Mouse (Mus musculus): ENCODE measurements around the gene Stab2. TPM values are rescaled to one million over a fixed set of nuclear protein-coding genes. Genes with fewer than 3 reads are reported as not detected.

The Stab2 gene
- polyA plus RNA-seq, 1 experiment from 2014 or later, result 0.26 TPM

DNA sequence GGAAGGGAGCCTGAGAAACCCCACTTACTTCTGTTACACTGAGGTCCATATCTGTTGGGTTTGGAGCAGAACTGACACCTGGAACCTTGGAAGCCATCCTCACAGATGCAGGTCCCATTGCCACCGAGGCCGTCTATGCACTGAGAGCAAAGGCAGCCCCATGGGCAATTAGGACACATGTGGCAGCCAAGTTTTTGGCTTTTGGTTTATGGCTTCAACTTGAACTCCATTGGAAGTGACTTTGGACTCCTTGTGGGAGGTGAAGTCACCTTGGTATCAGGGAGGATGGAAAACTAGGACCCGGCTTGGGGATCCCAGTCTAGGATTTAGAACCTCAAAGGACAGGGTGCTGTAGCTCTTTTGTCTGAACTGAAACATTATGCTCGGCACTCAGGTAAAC, 67.2 kb downstream of the Stab2 start:
- ATAC-seq (ENCODE audit: low FRiP score), result no peak
- Histone ChIP-seq H3K4me3 (ENCODE audit: low read depth, low read length) (no peak overlapping the region), H3K36me3 (ENCODE audit: control insufficient read depth, insufficient read depth, low read length) (no peaks in the 10 kb centered on the region), H3K4me2 (replicated peaks; ENCODE audit: low read depth, low read length) (no peak overlapping the region), H3K9ac (ENCODE audit: low read depth, low read length) (no peak overlapping the region), H3K27me3 (ENCODE audit: control insufficient read depth, insufficient read depth, low read length) (no peaks in the 10 kb centered on the region), H3K9me3 (ENCODE audit: control insufficient read depth, low read length) (no peaks in the 10 kb centered on the region), H3K4me1 (replicated peaks; ENCODE audit: control insufficient read depth, insufficient read depth, low read length) (no peaks in the 10 kb centered on the region), H3K27ac (ENCODE audit: low read depth, low read length) (no peak overlapping the region)
- no peak for DNase-seq (ENCODE audit: low spot score)
- WGBS, result 93% methylated on average over 4 of the region's 4 CpGs

DNA sequence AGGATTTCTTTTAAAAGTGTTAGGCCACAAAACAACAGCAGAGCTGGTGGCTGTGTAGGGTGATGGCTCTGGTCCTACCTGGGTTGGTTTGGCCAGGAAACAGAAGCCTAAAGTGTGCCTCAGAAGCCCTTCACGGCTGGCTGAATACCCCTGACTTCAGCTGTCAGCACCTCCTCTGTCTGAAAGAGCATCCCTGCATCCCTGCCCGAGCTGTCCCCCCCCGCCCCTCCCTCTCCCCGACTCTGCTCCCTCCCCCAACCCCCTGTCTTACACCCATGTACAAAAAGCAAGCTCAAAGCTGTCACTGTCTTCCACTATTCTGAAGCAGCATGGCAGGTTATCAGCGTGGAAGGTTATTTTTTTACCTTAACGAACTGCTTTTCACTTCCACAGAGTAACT, 73.4 kb downstream of the Stab2 start:
- Histone ChIP-seq H3K4me1 (replicated peaks; ENCODE audit: control insufficient read depth, insufficient read depth, low read length) (no peaks in the 10 kb centered on the region), H3K27ac (ENCODE audit: low read depth, low read length) (no peak overlapping the region), H3K4me2 (replicated peaks; ENCODE audit: low read depth, low read length) (no peak overlapping the region), H3K9me3 (ENCODE audit: control insufficient read depth, low read length) (no peaks in the 10 kb centered on the region), H3K9ac (ENCODE audit: low read depth, low read length) (no peak overlapping the region), H3K4me3 (ENCODE audit: low read depth, low read length) (no peak overlapping the region), H3K36me3 (ENCODE audit: control insufficient read depth, insufficient read depth, low read length) (no peaks in the 10 kb centered on the region), H3K27me3 (ENCODE audit: control insufficient read depth, insufficient read depth, low read length) (no peaks in the 10 kb centered on the region)
- 37% methylated on average over 6 of the region's 6 CpGs for WGBS
- ATAC-seq (ENCODE audit: low FRiP score) (0 out of 2 replicates have a peak, but pooled peaks have one; percentile 40), DNase-seq (ENCODE audit: low spot score) (no peak)

DNA sequence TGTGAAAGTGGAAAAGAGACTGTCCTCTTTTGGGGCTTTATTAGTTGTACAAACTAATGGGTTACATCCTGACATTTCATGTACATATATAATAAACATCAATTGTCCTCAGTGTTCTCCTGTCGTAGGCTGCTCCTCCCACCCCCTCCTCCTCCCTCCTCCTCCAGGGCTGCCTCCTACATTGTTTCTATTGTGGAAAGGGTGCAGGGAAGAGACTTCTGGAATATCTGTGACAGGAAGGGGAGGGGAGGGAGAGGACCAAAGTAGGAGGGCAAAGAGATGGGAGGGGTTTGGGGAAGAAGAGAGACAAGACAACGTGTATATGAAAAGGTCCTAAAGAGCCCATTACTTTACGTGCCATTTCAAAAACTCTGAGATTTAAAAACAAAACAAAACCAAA, 73.9 kb downstream of the Stab2 start:
- Histone ChIP-seq H3K36me3 (ENCODE audit: control insufficient read depth, insufficient read depth, low read length) (no peaks in the 10 kb centered on the region), H3K27ac (ENCODE audit: low read depth, low read length) (no peak overlapping the region), H3K4me3 (ENCODE audit: low read depth, low read length) (no peak overlapping the region), H3K9me3 (ENCODE audit: control insufficient read depth, low read length) (no peaks in the 10 kb centered on the region), H3K4me1 (replicated peaks; ENCODE audit: control insufficient read depth, insufficient read depth, low read length) (no peaks in the 10 kb centered on the region), H3K9ac (ENCODE audit: low read depth, low read length) (no peak overlapping the region), H3K4me2 (replicated peaks; ENCODE audit: low read depth, low read length) (no peak overlapping the region), H3K27me3 (ENCODE audit: control insufficient read depth, insufficient read depth, low read length) (no peaks in the 10 kb centered on the region)
- WGBS, result 32% methylated on average over 3 of the region's 3 CpGs
- DNase-seq (ENCODE audit: low spot score), result no peak
- no peak for ATAC-seq (ENCODE audit: low FRiP score)

DNA sequence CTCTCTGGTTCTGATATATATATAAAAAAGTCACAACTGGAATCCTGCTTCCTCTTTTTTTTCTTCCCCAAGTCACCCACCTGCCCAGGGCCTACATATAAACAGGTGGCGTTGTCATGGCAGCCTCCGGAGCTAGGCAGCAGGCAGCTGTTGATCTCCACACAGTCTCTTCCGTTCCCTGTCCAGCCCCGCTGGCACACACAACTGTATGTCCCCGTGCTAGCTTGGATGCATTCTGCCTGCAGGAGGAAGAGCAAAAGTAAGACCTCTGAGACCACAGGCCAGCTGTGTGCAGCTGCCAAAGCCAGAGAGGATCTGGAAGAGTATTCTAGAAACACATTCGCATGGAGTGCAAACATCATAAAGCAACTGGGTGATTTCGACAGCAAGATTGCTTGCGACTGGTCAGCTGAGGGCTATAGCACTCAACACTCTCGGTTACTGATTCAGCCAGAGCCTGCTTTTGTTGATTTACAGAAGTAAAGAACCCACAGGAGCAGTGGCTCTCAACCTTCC, 74.6 kb downstream of the Stab2 start:
- H3K27me3 ChIP-seq (ENCODE audit: control insufficient read depth, insufficient read depth, low read length), result no peaks in the 10 kb centered on the region

DNA sequence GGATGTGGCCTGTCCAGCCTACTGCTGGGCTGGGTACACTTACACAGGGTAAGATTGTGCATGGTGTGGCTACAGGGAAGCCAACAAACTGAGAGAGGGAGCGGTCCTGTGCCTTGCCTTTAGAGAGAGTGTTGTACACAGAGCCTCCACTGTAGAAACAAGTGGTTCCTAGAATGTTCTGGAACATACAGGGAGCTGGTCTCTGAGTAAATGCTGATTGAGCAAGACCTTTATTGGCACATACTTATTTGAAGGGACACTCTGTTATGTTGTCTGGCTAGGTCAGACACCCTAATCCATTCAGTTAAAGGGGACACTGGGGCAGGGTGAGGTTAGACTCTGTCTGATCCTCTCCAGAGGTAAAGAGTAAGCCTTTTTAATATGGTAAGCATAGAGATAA, 84.2 kb downstream of the Stab2 start:
- H3K4me1 ChIP-seq (replicated peaks; ENCODE audit: control insufficient read depth, insufficient read depth, low read length), result no peaks in the 10 kb centered on the region
- ATAC-seq (ENCODE audit: low FRiP score), result no peak
- H3K36me3 ChIP-seq (ENCODE audit: control insufficient read depth, insufficient read depth, low read length), result no peaks in the 10 kb centered on the region
- H3K9ac ChIP-seq (ENCODE audit: low read depth, low read length), result no peak overlapping the region
- no peaks in the 10 kb centered on the region for H3K9me3 ChIP-seq (ENCODE audit: control insufficient read depth, low read length)
- no peak overlapping the region for H3K27ac ChIP-seq (ENCODE audit: low read depth, low read length)
- no peak overlapping the region for H3K4me2 ChIP-seq (replicated peaks; ENCODE audit: low read depth, low read length)
- DNase-seq (ENCODE audit: low spot score), result no peak
- H3K4me3 ChIP-seq (ENCODE audit: low read depth, low read length), result no peak overlapping the region
- no peaks in the 10 kb centered on the region for H3K27me3 ChIP-seq (ENCODE audit: control insufficient read depth, insufficient read depth, low read length)
- 90% methylated on average over 1 of the region's 1 CpGs for WGBS

More for the DNA sequence above, 74.6 kb downstream of the Stab2 start:
- H3K4me2 ChIP-seq (replicated peaks; ENCODE audit: low read depth, low read length), result no peak overlapping the region
- H3K27ac ChIP-seq (ENCODE audit: low read depth, low read length), result no peak overlapping the region
- no peaks in the 10 kb centered on the region for H3K36me3 ChIP-seq (ENCODE audit: control insufficient read depth, insufficient read depth, low read length)
- ATAC-seq (ENCODE audit: low FRiP score) (no peak), DNase-seq (ENCODE audit: low spot score) (no peak)
- WGBS, result 78% methylated on average over 9 of the region's 9 CpGs
- H3K4me3 ChIP-seq (ENCODE audit: low read depth, low read length), result no peak overlapping the region
- no peaks in the 10 kb centered on the region for H3K4me1 ChIP-seq (replicated peaks; ENCODE audit: control insufficient read depth, insufficient read depth, low read length)
- no peaks in the 10 kb centered on the region for H3K9me3 ChIP-seq (ENCODE audit: control insufficient read depth, low read length)
- H3K9ac ChIP-seq (ENCODE audit: low read depth, low read length), result no peak overlapping the region

DNA sequence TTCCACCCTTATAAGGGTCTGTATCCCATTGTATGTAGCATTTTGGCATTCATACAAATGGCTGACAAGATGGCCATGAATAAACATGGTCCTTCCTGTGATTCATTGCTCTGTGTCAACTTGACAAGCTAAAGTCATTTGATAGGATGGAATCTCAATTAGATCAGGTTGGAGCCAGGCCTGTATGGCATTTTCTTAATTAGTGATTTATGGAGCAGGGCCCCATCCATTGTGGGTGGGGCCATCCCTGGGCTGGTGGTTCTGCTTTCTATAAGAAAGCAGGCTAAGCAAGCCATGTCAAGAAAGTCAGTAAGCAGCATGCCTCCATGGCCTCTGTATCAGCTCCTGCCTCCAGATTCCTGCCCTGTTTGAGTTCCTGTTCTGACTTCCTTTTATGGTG, 92.2 kb downstream of the Stab2 start:
- no peak overlapping the region for H3K4me3 ChIP-seq (ENCODE audit: low read depth, low read length)
- no peaks in the 10 kb centered on the region for H3K9me3 ChIP-seq (ENCODE audit: control insufficient read depth, low read length)
- H3K27ac ChIP-seq (ENCODE audit: low read depth, low read length), result no peak overlapping the region
- DNase-seq (ENCODE audit: low spot score), result no peak
- no peaks in the 10 kb centered on the region for H3K36me3 ChIP-seq (ENCODE audit: control insufficient read depth, insufficient read depth, low read length)
- ATAC-seq (ENCODE audit: low FRiP score), result no peak
- H3K27me3 ChIP-seq (ENCODE audit: control insufficient read depth, insufficient read depth, low read length), result no peaks in the 10 kb centered on the region; the same call in 1 of the 2 replicates
- no peaks in the 10 kb centered on the region for H3K4me1 ChIP-seq (replicated peaks; ENCODE audit: control insufficient read depth, insufficient read depth, low read length)
- no peak overlapping the region for H3K9ac ChIP-seq (ENCODE audit: low read depth, low read length)
- H3K4me2 ChIP-seq (replicated peaks; ENCODE audit: low read depth, low read length), result no peak overlapping the region

DNA sequence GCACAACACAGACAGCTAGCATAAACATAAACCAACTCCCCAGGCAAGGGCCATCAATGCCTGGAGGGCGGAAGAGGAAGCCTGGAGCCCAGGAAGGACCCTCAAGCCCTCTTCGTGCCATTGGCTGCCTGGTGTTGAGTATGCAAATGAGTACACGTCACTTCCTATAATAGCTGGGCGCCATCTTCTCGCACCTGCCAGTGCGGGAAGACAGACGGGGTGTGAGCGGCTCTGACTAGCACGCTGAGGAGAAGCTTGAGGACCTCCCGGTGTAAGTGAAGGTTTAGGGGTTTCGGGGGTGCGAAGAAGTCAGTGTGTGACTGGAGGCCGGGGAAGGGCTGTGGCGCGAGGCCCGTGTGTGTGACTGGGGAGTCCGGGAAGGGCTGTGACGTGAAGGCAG, 99.3 kb downstream of the Stab2 start:
- no peak overlapping the region for H3K9ac ChIP-seq (ENCODE audit: low read depth, low read length)
- no peaks in the 10 kb centered on the region for H3K9me3 ChIP-seq (ENCODE audit: control insufficient read depth, low read length)
- H3K4me1 ChIP-seq (replicated peaks; ENCODE audit: control insufficient read depth, insufficient read depth, low read length), result no peaks in the 10 kb centered on the region
- H3K4me3 ChIP-seq (ENCODE audit: low read depth, low read length), result no peak overlapping the region
- DNase-seq (ENCODE audit: low spot score), result no peak
- no peaks in the 10 kb centered on the region for H3K36me3 ChIP-seq (ENCODE audit: control insufficient read depth, insufficient read depth, low read length)
- WGBS, result 94% methylated on average over 18 of the region's 18 CpGs
- no peaks in the 10 kb centered on the region; the same call in 1 of the 2 replicates for H3K27me3 ChIP-seq (ENCODE audit: control insufficient read depth, insufficient read depth, low read length)
- no peak overlapping the region for H3K4me2 ChIP-seq (replicated peaks; ENCODE audit: low read depth, low read length)
- no peak overlapping the region for H3K27ac ChIP-seq (ENCODE audit: low read depth, low read length)
- no peak for ATAC-seq (ENCODE audit: low FRiP score)

DNA sequence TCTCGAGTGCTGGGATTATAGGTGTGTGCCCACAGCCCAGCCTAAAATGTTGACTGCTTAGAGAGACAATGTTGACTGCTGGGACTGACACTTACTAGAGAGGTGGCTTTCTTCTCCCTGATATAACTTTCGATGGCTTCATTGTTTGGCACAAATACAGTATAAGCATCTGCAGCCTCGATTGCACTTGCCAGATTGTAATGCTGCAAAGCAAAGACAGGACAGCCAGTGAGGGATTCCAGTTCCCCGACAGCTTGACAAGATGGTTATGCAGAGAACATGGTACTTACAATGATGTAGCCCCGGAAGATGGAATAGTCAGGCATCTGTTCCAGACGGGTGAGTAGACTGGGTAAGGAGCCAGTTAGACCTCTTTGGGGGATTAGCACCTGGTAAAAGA, 100.8 kb downstream of the Stab2 start:
- H3K9ac ChIP-seq (ENCODE audit: low read depth, low read length), result no peak overlapping the region
- ATAC-seq (ENCODE audit: low FRiP score) (no peak), DNase-seq (ENCODE audit: low spot score) (no peak)
- H3K4me1 ChIP-seq (replicated peaks; ENCODE audit: control insufficient read depth, insufficient read depth, low read length), result no peaks in the 10 kb centered on the region
- no peaks in the 10 kb centered on the region for H3K27me3 ChIP-seq (ENCODE audit: control insufficient read depth, insufficient read depth, low read length)
- no peaks in the 10 kb centered on the region for H3K9me3 ChIP-seq (ENCODE audit: control insufficient read depth, low read length)
- H3K4me3 ChIP-seq (ENCODE audit: low read depth, low read length), result no peak overlapping the region
- H3K4me2 ChIP-seq (replicated peaks; ENCODE audit: low read depth, low read length), result no peak overlapping the region
- no peak overlapping the region for H3K27ac ChIP-seq (ENCODE audit: low read depth, low read length)
- whole genome bisulfite sequencing, result 88% methylated on average over 6 of the region's 6 CpGs
- no peaks in the 10 kb centered on the region for H3K36me3 ChIP-seq (ENCODE audit: control insufficient read depth, insufficient read depth, low read length)

DNA sequence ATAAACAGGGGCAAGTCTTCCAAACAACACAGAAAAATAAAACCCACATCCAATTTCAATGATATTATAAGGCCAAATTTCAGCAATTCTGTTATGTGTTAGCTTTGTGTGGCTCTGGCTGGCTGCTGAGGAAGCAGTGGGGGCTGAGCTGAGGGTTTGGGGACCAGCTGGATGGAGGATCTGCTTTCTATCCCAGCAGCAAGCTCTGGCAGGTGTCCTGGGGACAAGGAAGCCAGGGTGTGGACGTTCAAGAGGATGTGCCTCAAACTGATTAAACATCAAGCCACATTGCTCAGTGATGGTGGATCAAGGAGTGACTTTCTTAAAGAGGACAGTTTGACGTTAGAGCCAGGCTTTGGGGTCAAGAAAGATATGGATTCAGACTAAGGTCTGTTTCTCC, 112.3 kb downstream of the Stab2 start:
- Histone ChIP-seq H3K36me3 (ENCODE audit: control insufficient read depth, insufficient read depth, low read length) (no peaks in the 10 kb centered on the region), H3K4me1 (replicated peaks; ENCODE audit: control insufficient read depth, insufficient read depth, low read length) (no peaks in the 10 kb centered on the region), H3K9ac (ENCODE audit: low read depth, low read length) (no peak overlapping the region), H3K27me3 (ENCODE audit: control insufficient read depth, insufficient read depth, low read length) (no peaks in the 10 kb centered on the region), H3K4me3 (ENCODE audit: low read depth, low read length) (no peak overlapping the region), H3K4me2 (replicated peaks; ENCODE audit: low read depth, low read length) (no peak overlapping the region), H3K9me3 (ENCODE audit: control insufficient read depth, low read length) (no peaks in the 10 kb centered on the region), H3K27ac (ENCODE audit: low read depth, low read length) (no peak overlapping the region)
- DNase-seq (ENCODE audit: low spot score) (no peak), ATAC-seq (ENCODE audit: low FRiP score) (no peak)
- 71% methylated on average over 2 of the region's 2 CpGs for WGBS
